Mouse (Mus musculus) neural tube, embryonic 12.5 days (tissue): ENCODE measurements around the gene Faap20. TPM values are rescaled to one million over a fixed set of nuclear protein-coding genes. Genes with fewer than 3 reads are reported as not detected.
"Not testable (repeated sequence)": the region's sequence is repeated elsewhere in the genome, so short reads cannot be mapped to it uniquely, and the experiment has no call there.

Experiments
- ATAC-seq: fragments of 200-750 bp; cut with Nextera tagmentation; 2 replicates; pipeline ENCODE4 v1.8.0; 2017; ENCODE audit warnings: low read depth, mild to moderate bottlenecking, moderate TSS enrichment, moderate library complexity; ENCODE audit not compliant: low FRiP score
- H3K27ac ChIP-seq: fragments of 300-500 bp; sonication (generic); 2 replicates; pipeline ENCODE4 v1.5.1; 2016
- H3K27me3 ChIP-seq: fragments of 300-500 bp; sonication (generic); replicated peaks from 2 replicates; pipeline ENCODE4 v1.6.1; 2016; ENCODE audit warnings: mild to moderate bottlenecking
- H3K36me3 ChIP-seq: fragments of 300-500 bp; sonication (generic); 2 replicates; pipeline ENCODE4 v1.6.1; 2016; ENCODE audit warnings: mild to moderate bottlenecking
- H3K4me1 ChIP-seq: fragments of 300-500 bp; sonication (generic); 2 replicates; pipeline ENCODE4 v1.6.1; 2016
- H3K4me2 ChIP-seq: fragments of 300-500 bp; sonication (generic); replicated peaks from 2 replicates; pipeline ENCODE4 v1.6.1; 2016; ENCODE audit warnings: mild to moderate bottlenecking
- H3K4me3 ChIP-seq: fragments of 300-500 bp; sonication (generic); 2 replicates; pipeline ENCODE4 v1.5.1; 2016
- H3K9ac ChIP-seq: fragments of 300-500 bp; sonication (generic); 2 replicates; pipeline ENCODE4 v1.6.1; 2016; ENCODE audit warnings: mild to moderate bottlenecking
- H3K9me3 ChIP-seq: fragments of 300-500 bp; sonication (generic); 2 replicates; pipeline ENCODE4 v1.6.1; 2016; ENCODE audit warnings: mild to moderate bottlenecking
- WGBS: fragments of 180-500 bp; shearing (Covaris S2); methylation state at CpG from one replicate; pipeline ENCODE4 v1.1.7; 2016; 5-methylcytosine and 5-hydroxymethylcytosine counted together
- polyA plus RNA-seq: library from polyadenylated mRNA; unstranded; fragments of >200 nt; fragmentation: Nextera tagmentation; extraction: Ambion mirVana; gene quantifications from 2 replicates; pipeline ENCODE4 v1.2.1, GENCODE M21; 2016

Gene Faap20
- polyA plus RNA-seq, 1 experiment from 2014 or later, result 89.3 TPM

DNA sequence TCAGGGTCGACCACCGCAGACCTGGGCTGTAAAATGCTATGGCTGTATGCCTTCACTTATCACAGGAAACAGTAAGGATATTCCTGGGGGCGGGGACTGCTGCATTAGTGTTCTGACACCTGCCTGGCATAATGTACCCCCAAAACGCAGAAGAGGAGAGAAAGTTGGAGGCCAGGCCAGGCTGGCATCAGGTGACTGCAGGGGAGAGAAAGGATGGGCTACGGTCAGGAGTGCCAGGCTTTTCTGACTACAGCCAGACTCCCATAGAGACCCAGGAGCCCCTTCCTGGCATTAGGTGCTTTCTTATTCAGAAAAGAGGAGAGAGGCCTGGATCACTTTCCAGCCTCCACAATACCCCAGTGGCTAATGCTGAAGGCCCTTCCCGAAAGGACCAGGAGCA is 10.1 kb upstream of the Faap20 start:
- 53% methylated on average over 6 of the region's 6 CpGs for WGBS
- Histone ChIP-seq H3K4me1 (peaks cover 17% of the 10 kb centered on the region), H3K9ac (no peak overlapping the region), H3K36me3 (no peaks in the 10 kb centered on the region), H3K4me2 (no peak overlapping the region), H3K9me3 (no peaks in the 10 kb centered on the region), H3K27me3 (no peaks in the 10 kb centered on the region), H3K27ac (no peak overlapping the region), H3K4me3 (no peak overlapping the region)
- no peak for ATAC-seq

DNA sequence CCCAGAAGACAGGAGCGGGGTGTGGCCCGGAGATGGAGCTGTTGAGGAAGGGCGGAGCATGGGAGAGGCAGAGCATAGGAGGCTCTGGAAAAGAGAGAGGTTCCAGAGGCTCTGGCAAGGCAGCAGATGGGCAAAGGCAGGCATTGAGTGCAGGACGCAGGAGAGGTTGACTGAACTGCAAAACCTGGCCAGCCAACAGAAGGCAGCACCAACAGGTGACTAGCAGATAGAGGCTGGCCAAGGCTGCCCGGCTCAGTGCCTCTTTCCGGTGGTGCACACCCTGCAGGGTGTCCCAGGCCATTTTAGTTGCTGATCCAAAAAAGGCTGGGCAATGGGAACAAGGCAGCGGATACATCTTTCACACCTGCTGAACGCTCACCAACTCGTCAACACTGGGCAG is 7.8 kb upstream of the Faap20 start:
- ATAC-seq, result no peak
- Histone ChIP-seq H3K36me3 (no peaks in the 10 kb centered on the region), H3K27ac (no peak overlapping the region), H3K9me3 (no peaks in the 10 kb centered on the region), H3K27me3 (no peaks in the 10 kb centered on the region), H3K4me3 (no peak overlapping the region), H3K4me2 (no peak overlapping the region), H3K4me1 (no peaks in the 10 kb centered on the region; the same call in 1 of the 2 replicates), H3K9ac (no peak overlapping the region)
- WGBS, result 79% methylated on average over 9 of the region's 9 CpGs

DNA sequence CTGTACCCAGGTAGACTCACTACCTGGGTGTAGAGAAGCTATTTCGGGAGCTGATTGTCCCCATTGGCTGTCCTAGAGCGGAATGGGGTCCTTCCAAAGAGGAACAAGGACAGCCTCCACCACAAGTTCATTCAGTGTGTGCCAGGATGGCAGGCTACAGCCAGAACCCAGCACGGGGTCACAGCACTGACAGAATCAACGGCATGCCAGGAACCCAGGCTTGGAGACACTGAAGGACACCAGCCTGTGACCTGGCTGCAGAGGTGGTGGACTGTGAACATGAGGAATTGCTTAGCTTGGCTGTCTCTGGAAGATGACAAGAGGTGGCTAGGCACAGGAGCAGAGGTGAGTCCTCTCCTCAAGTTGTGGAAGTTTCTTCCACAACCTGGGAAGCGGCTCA is 7.3 kb upstream of the Faap20 start:
- Histone ChIP-seq H3K36me3 (no peaks in the 10 kb centered on the region), H3K9ac (no peak overlapping the region), H3K4me2 (no peak overlapping the region), H3K9me3 (no peaks in the 10 kb centered on the region), H3K27me3 (no peaks in the 10 kb centered on the region), H3K4me1 (no peaks in the 10 kb centered on the region; the same call in 1 of the 2 replicates), H3K4me3 (no peak overlapping the region), H3K27ac (no peak overlapping the region)
- 89% methylated on average over 5 of the region's 5 CpGs for whole genome bisulfite sequencing
- no peak for ATAC-seq

DNA sequence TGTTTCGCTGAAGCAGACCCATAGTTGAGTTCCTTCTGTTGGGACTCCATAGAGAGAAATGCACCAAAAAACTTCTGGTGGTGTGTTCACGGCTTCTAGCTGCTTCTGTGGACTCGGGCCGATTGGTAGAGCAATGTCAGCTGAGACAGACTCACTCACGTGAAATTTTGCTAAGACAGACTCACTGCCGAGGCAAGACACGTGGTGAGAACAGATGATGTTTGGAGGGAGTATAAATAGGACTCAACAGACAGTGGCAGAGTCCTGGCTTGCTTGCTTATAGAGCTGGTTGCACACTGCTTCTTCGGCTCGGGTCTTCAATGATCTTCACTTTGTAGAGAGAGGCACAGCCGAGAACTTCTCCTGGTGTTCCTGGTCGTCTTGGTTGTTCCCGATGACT is 6.4 kb upstream of the Faap20 start:
- WGBS, result 89% methylated on average over 12 of the region's 12 CpGs
- Histone ChIP-seq H3K27me3 (no peaks in the 10 kb centered on the region), H3K4me2 (no peak overlapping the region), H3K9ac (no peak overlapping the region), H3K27ac (no peak overlapping the region), H3K36me3 (no peaks in the 10 kb centered on the region), H3K4me3 (no peak overlapping the region), H3K4me1 (no peaks in the 10 kb centered on the region; the same call in 1 of the 2 replicates), H3K9me3 (no peaks in the 10 kb centered on the region)
- ATAC-seq, result no peak

DNA sequence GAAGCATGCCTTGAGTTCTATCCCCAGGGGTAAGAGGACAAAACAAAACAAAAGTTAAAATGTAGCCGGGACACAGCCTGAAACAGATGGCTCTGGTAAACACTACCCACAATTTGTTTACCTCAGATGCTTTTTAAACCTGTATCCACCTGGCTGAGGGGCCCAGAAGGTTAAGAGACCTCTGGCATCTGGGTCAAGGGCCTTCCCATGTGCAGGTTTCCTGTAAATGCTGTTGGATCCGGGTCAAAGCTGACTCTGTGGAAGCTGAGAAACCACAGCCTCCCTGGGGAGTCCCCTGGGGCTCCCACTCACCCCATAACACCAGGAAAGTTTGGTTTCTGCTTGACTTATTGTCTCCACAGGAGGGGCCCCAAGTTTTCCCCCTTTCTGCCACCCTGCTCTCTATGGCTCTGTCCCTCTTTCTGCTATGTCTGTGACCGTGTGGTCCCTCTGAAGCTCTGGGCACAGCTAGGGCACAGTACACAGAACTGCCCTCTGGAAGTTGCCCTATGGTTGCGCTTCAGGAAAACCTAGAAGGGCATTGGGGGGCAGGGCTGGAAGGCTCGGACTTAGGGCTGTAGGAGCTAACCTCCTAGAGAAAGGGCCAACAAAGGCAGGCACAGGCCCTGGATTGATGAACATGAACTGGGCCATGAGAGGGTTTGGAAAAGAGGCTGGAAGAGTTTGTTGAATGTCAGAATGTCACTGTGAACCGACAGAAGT is 3.7 kb upstream of the Faap20 start:
- Histone ChIP-seq H3K4me1 (peaks cover 6% of the 10 kb centered on the region), H3K36me3 (no peaks in the 10 kb centered on the region), H3K9ac (no peak overlapping the region), H3K4me3 (no peak overlapping the region), H3K27ac (no peak overlapping the region), H3K9me3 (no peaks in the 10 kb centered on the region), H3K27me3 (no peaks in the 10 kb centered on the region), H3K4me2 (no peak overlapping the region)
- WGBS, result 69% methylated on average over 6 of the region's 6 CpGs
- ATAC-seq, result no peak

DNA sequence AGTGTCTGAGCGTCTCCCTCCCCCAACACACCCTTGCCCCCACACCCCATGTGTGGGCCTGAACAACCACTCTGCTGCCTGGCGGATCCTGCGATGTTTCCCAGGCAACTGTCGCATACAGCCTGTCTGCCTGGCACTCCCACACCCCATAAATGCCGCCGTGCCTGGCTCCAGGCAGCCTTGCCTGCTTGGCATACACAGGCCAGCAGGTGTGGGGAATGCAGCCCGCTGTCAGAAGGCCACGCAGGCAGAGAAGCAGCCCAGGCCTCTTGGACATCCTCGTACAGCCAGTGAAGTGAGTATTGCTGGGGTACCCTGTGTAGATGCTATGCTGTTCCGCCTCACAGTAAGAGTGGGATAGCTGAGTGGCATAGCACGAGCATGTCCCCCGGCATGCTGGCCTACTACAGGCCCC is 2.9 kb upstream of the Faap20 start:
- 0 out of 2 replicates have a peak overlapping the region, but pooled peaks have one; percentile 21 for H3K9ac ChIP-seq
- no peak overlapping the region for H3K4me2 ChIP-seq
- peaks cover 14% of the 10 kb centered on the region for H3K4me1 ChIP-seq
- ATAC-seq, result no peak
- H3K36me3 ChIP-seq, result no peaks in the 10 kb centered on the region
- no peak overlapping the region for H3K27ac ChIP-seq
- no peak overlapping the region for H3K4me3 ChIP-seq
- 71% methylated on average over 12 of the region's 12 CpGs for WGBS
- H3K27me3 ChIP-seq, result no peaks in the 10 kb centered on the region
- H3K9me3 ChIP-seq, result no peaks in the 10 kb centered on the region

DNA sequence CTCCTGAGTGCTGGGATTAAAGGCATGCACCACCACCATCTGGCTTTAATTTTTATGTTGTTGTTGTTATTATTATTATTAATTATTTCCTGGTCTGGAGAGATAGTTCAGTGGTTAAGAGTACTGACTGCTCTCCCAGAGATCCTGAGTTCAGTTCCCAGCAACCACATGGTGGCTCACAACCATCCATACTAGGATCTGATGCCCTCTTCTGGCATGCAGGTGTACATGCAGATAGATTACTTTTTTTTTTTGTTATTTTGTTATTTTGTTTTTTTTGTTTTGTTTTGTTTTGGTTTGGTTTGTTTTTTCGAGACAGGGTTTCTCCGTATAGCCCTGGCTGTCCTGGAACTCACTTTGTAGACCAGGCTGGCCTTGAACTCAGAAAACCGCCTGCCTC is 1.5 kb upstream of the Faap20 start:
- ATAC-seq, H3K27me3 ChIP-seq: not testable (repeated sequence)

DNA sequence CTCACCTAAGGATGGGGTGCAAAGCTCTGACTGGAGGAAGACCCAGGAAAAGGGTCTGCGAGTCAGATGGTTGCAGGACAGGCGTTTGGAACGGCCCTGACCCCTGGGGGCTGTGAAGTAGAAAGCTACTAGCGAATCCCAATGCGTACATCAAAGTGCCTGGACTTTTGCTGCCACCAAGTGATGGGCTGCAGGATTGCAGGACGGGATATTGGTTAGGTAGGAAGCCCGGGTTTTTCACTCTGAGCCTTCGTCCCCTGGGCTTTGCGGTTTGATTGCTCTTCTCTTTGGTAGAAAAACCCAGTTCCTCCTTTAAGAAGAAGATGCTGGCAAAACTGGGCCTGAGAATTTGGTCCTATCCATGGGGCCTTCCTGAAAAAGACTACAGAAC is 350 bp upstream of the Faap20 start:
- H3K36me3 ChIP-seq, result no peaks in the 10 kb centered on the region
- peak overlapping the region; percentile 84 for H3K9ac ChIP-seq
- H3K4me3 ChIP-seq, result peak overlapping the region; percentile 64
- H3K4me1 ChIP-seq, result peaks cover 21% of the 10 kb centered on the region
- ATAC-seq, result peak; percentile 81
- H3K4me2 ChIP-seq, result peak overlapping the region; percentile 84
- WGBS, result under 1% methylated on average over 9 of the region's 9 CpGs
- H3K27ac ChIP-seq, result peak overlapping the region; percentile 91
- H3K9me3 ChIP-seq, result no peaks in the 10 kb centered on the region
- no peaks in the 10 kb centered on the region for H3K27me3 ChIP-seq

More for the DNA sequence above, 1.5 kb upstream of the Faap20 start:
- H3K27ac ChIP-seq, H3K4me2 ChIP-seq, H3K9ac ChIP-seq, H3K36me3 ChIP-seq, H3K4me3 ChIP-seq, H3K9me3 ChIP-seq: not testable (repeated sequence)
- peaks cover 21% of the 10 kb centered on the region for H3K4me1 ChIP-seq
- WGBS, result 89% methylated on average over 3 of the region's 3 CpGs

DNA sequence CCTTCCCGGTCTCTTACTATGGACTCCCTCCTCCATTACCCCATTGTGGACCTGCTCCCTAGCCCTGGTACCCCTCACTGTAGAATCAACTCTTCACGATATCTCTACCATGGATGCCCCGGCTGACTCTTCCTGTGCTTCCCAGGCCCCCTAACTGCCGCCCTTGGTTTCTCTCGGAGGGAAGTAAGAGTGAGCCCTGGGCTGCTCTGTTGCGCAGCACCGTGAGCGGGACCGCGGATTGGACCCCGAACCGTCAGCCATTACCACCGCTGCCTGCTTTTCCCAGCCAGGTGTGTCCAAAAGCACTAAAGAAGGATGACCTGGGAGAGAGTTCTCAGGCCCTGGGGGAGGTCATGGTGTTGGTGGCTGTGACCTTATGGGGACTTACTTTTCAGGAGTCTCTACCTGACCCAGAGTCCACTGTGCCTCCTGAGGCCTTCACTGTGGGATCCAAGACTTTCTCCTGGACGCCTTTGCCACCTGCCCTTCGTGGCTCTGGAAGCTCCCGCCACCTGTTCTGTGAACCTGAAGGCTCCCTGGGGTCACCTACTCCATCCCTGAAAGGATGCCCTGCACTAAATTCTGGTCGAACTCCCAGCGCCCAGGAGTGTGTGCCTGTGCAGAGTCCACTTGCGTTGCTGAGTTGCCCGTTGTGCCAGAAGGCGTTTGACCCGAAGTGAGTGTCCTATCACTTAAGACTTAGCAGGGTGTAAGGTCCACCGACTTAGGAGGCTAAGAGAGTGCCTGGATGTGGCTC is 937 bp downstream of the Faap20 start:
- peaks cover 21% of the 10 kb centered on the region for H3K4me1 ChIP-seq
- H3K9ac ChIP-seq, result peak overlapping the region; percentile 84
- H3K36me3 ChIP-seq, result no peaks in the 10 kb centered on the region
- H3K27me3 ChIP-seq, result no peaks in the 10 kb centered on the region
- peak; percentile 23; the same call in 1 of the 2 replicates for ATAC-seq
- 12% methylated on average over 23 of the region's 23 CpGs for WGBS
- H3K27ac ChIP-seq, result peak overlapping the region; percentile 91
- H3K9me3 ChIP-seq, result no peaks in the 10 kb centered on the region
- peak overlapping the region; percentile 64 for H3K4me3 ChIP-seq
- peak overlapping the region; percentile 84 for H3K4me2 ChIP-seq

DNA sequence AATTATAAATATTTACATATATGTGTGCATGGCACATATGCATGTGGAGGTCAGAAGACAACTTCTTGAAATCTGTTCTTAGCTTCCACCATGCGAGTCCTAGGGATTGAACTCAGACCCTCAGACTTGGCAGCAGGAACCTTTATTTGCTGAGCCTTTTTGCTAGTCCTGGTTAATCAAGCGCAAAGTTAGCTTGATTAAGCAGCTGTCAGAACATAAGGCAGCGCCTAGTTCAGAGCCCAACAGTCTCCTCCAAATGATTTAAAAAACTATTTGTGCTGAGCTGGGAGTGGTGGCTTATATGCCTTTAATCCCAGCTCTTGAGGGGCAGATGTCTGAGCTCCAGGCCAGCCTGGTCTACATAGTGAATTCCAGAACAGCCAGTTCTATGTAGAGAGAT is 1.5 kb downstream of the Faap20 start:
- no peak for ATAC-seq
- H3K27ac ChIP-seq, result no peak overlapping the region
- 62% methylated on average over 3 of the region's 3 CpGs for WGBS

DNA sequence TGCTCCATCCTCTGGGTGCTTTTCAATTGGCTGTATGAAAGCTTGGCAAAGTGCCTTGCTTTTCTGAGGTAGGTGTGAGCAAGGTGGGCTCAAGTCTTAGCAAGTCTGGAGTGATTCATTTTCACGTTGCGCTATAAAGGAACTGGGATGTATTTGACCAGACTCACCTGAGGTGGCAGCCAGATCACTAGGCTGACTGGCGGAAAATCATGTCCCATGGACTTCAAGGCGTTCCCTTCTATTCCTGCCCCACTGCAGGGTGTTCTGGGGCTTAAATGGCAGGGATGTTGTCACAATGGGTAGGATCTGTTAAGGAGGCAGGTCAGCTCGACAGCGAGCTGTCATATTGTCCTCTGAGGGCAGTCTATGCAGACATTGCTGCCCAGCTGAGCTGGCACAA is 2.7 kb downstream of the Faap20 start:
- H3K27me3 ChIP-seq, result no peaks in the 10 kb centered on the region
- H3K36me3 ChIP-seq, result peaks cover 10% of the 10 kb centered on the region; the same call in 1 of the 2 replicates
- no peak overlapping the region for H3K27ac ChIP-seq
- peak overlapping the region; percentile 33; the same call in 1 of the 2 replicates for H3K9ac ChIP-seq
- peak overlapping the region; percentile 16; the same call in 1 of the 2 replicates for H3K4me2 ChIP-seq
- 87% methylated on average over 6 of the region's 6 CpGs for WGBS
- H3K4me1 ChIP-seq, result peaks cover 21% of the 10 kb centered on the region
- ATAC-seq, result no peak
- no peak overlapping the region for H3K4me3 ChIP-seq
- H3K9me3 ChIP-seq, result no peaks in the 10 kb centered on the region

More for the DNA sequence above, 1.5 kb downstream of the Faap20 start:
- Histone ChIP-seq H3K4me1 (peaks cover 21% of the 10 kb centered on the region), H3K4me3 (no peak overlapping the region), H3K27me3 (no peaks in the 10 kb centered on the region), H3K9me3 (no peaks in the 10 kb centered on the region), H3K36me3 (peaks cover 6% of the 10 kb centered on the region; the same call in 1 of the 2 replicates), H3K9ac (peak overlapping the region; percentile 84; the same call in 1 of the 2 replicates), H3K4me2 (peak overlapping the region; percentile 84)

DNA sequence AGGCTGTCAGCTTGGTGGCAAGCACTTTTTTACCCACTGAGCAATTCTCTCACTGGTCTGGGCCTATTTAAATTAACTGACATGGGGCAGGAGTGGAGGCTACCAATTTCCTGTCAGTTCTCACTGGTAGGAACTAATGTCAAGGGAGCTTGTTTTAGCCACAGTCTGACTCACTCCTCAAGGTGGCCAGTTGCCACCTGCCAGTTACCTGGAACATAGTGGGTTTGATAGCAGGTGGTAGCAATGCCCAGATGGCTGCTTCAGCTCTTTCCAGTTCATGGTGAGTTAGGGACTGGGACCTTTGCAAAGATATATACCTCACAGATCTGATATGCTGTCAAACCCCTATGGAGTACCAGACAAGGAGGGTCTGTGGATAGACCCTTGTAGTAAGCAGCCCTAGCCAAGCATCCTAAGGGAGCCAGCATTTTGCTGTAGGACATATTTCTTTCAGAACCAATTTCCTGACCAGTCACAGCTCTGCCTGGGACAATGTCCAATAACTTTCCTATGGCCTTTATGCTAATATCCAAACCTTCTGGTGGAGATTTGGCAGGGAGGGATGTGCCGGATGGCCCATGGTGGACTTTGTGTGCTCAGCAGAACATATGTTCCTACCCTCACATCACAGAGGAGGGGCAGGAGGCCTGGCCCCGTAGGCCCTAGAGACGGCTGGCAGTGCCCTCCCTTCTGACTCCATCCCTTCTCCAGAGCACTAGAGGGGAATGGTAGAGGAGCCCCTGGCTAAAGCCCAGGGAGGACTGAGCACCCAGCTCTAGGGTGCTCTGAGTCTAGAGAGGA is 15.1 kb downstream of the Faap20 start:
- no peak for ATAC-seq
- Histone ChIP-seq H3K27ac (no peak overlapping the region), H3K9me3 (no peaks in the 10 kb centered on the region)

More for the DNA sequence above, 15.1 kb downstream of the Faap20 start:
- peaks cover 12% of the 10 kb centered on the region; the same call in 1 of the 2 replicates for H3K36me3 ChIP-seq
- H3K9ac ChIP-seq, result no peak overlapping the region
- WGBS, result 90% methylated on average over 3 of the region's 3 CpGs
- no peak overlapping the region for H3K4me2 ChIP-seq
- H3K27me3 ChIP-seq, result no peaks in the 10 kb centered on the region
- H3K4me1 ChIP-seq, result no peaks in the 10 kb centered on the region
- no peak overlapping the region for H3K4me3 ChIP-seq
